Mouse (Mus musculus) thymus, adult 2 months (tissue): ENCODE results near the gene Klf3.

Source experiments
- CTCF ChIP-seq: fragments of 200-500 bp; IDR thresholded peaks from 2 replicates; pipeline ENCODE4 v1.5.1; 2012; ENCODE audit warnings: mild to moderate bottlenecking, control low read depth, low read length, moderate library complexity, borderline replicate concordance; ENCODE audit not compliant: control insufficient read depth, poor library complexity, insufficient read depth; ENCODE audit errors: extremely low read depth
- POLR2A ChIP-seq: fragments of 200-500 bp; IDR thresholded peaks from 2 replicates; pipeline ENCODE4 v1.6.1; 2012; ENCODE audit warnings: mild to moderate bottlenecking, low read length, control low read depth, moderate library complexity; ENCODE audit not compliant: control insufficient read depth, poor library complexity, insufficient read depth; ENCODE audit errors: extremely low read depth

- TF ChIP-seq POLR2A (no peak), CTCF (no peak)
These were observed 49.6 kb downstream of the Klf3 start for GRCm38 (mm10) chr5:64852656-64853398.
